Mouse (Mus musculus) layer of hippocampus, adult 9-11 months (tissue): ENCODE results near the gene Mast4.

Experiments used
- DNase-seq: peaks from one replicate; pipeline ENCODE4 v3.0.0; 2022

The Mast4 gene

DNA sequence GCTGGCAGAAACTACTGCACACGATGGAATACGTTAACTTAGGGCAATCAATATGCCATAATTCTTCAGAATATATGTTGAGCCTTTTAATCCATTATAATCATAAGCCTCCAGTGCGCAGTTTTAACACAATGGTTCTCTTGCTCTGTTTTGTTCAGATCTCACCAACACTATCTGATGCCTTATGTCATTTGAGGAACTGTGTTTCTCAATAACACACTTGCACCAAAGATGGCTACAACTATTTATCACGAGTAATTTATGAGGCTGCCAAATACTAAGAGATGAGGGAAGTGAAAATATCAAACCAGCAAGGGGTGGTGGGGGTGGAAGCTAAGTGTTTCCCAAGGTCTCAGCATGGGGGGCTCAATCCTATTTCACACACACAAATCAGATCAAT, 448.1 kb downstream of the Mast4 start:
- DNase-seq, result no peak

DNA sequence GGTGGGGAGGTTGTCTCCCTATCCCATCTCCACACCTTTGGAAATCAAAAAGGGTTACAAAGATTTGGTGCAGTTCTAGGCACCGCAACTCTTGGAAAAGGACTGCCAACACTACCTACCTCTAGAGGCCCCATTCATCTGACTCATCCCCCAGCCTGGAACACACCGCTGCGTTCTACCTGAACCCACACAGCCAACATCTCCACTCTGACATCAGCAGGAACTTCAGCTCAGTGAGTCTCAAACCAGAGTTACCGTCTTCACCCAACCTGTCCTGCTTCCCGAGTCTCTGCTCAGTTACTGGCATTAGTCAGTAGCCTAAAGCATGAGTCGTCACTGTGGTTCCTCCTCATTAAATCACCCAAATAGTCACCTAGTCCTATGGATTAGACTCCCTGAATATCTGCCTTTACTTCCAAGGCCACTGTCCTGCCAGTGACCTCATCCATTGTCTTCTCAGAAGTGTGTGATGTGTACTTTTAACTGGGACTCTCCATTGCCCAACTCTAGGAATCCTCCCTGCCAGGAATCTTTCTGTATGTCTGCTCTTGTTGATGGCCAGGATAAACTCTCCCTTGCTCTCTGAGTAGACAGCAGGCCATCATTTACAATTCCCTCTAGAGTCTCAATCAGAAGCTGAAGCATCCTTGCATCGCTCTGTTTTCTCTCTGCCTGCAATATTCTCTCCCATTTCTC, 453.8 kb downstream of the Mast4 start:
- DNase-seq, result no peak

DNA sequence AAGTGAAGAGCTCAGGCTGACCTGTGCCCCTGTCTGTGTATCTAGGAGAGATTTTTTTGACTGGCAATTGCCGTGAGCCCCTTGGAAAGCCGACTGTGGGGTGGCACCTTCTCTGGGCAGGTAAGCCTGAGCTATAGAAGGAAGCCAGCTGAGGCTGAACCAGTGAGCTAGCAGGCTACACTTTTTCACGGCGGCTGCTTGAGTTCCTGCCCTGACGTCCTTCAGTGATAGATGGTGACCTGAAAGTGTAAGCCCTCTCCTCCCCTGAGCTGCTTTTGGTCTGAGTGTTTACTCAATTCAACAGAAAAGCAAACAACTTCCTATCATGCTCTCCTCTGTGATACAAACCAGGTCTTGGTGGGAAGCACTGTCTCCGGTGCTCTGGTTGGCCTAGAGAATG, 455.7 kb downstream of the Mast4 start:
- DNase-seq, result no peak

DNA sequence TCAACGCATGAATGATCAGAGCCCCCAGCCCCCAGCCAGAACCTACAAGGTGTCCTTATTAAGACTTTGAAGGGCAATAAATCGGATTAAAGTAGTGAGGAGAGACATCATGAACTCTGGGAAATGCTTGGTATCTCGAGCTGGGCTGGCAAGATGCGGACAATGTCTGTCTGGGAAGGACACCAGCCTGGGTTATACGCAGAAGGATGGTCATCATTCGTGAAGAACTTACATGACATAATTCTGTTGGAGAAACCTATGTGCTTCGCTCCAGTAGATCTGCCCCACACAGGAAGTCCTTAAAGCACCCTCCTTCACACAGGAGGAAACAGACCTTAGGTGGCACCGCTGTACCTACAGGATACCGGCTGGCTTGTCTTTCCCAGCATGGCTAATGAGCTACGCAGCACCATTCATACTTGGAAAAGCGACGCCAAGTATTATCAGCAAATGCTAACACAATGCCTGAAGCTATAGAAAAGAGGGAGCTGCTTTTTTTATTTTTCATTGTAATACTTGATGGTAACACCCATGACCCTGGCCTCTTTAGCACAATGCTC, 456.5 kb downstream of the Mast4 start:
- DNase-seq, result no peak

DNA sequence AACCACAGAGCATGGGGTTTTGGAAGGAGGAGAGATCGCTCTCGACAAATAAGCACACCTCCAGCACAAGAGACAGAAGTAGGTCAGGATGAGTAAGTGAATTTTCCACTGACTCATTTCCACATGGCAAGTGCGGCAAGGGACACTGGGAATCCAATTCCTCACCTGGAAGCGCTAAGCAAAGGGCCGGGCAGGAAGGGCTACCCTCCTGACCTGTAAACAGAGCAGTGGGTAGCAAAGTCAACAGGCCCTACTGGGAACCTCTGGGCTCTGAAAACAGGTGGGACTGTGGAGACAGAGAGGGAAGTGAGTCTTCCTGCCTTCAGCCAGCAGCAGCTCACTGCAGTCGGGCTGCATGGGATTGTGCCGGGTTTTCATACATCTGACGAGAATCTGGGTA, 457.1 kb downstream of the Mast4 start:
- DNase-seq, result no peak

DNA sequence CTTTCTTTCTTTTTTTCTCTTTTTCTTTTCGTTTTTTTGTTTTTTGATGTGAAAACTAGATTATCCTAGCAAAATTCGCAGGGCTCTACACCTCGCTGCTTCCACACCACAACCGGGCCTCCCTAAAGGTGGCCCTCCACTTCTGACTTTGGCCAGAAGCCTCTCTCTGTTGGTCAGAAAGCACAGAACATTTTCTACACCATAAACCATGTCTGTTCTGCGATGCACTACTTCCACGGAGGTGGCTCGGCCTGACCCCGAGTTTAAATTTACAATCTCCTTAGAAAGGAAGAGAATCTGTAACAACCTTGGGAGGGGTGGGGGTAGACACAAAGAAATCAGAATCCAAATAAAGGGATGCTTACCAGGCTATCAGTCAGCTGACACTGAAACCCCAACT, 458.8 kb downstream of the Mast4 start:
- no peak for DNase-seq

DNA sequence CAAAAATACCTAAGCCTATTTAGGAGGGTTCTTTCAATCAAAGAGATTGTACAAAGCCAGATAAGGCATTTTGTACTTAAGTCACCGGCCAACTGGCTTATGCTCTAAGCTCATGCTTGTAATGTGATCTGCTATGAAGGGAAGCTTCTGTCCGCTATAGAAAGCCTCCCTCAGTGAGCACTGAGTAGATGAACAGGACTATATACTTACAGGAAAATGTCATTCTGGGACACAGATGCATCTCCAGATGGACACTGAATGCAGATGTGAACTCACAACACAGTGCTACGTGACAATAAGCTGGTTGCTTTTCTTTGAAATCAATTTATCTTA, 459.2 kb downstream of the Mast4 start:
- no peak for DNase-seq

DNA sequence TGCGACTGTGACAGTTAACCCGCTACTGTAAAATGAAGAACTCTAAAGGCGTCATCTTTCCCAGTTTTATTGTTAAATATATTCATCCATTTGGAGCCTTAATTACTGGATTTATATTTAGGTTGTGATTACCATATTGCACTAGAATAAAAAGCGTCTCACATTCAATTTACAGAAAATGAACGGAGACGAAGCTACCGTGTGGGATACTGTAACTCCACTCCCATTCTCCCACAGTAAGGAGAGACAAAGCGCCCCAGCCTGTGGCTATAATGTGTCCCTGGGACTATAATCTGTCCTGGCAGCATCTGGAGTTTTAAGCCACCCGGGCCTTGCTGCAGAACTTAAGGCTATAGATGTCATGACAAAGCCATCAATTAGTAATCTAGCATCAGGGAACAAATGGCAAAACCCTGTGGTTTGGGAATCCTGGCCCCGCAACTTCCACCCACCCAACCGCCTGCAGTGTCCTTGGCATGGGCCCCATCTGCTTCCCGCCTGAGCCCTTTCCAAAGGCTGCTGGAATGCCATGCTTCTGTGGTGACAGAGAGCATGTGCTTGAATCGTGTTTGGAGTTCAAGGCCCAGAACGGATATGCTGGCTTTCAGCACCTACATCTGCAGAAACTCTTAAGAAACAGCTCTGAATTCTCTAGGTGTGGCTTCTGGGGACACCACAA, 459.7 kb downstream of the Mast4 start:
- peak; percentile 65 for DNase-seq

DNA sequence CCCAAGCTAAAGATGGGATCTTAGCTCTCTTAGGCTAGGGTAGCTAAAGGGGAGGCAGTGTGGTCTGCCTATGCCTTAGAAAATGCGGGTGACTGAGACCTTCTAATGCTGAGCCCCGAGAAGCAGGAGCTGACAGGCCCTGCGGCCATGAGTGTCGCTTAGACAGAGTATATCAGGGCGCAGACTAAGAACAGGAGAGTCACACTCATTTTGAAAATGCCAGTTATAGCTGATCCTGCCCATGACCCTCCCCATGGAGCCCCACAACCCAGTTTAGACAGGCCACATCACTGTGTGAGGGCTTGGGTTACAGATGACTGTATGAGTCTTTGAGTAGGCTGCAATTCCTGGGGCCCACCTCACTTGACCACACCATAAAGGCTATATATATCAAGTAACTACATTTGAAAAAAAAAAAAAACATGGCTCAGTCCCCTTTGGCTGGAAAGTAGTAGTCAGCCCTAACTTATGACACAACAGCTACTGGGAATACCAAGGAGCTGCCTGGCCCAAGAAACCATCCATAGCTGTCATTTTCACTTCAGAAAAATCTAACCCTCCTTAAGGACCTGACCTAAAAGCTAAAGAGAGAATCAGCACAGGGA, 460.8 kb downstream of the Mast4 start:
- DNase-seq, result no peak

DNA sequence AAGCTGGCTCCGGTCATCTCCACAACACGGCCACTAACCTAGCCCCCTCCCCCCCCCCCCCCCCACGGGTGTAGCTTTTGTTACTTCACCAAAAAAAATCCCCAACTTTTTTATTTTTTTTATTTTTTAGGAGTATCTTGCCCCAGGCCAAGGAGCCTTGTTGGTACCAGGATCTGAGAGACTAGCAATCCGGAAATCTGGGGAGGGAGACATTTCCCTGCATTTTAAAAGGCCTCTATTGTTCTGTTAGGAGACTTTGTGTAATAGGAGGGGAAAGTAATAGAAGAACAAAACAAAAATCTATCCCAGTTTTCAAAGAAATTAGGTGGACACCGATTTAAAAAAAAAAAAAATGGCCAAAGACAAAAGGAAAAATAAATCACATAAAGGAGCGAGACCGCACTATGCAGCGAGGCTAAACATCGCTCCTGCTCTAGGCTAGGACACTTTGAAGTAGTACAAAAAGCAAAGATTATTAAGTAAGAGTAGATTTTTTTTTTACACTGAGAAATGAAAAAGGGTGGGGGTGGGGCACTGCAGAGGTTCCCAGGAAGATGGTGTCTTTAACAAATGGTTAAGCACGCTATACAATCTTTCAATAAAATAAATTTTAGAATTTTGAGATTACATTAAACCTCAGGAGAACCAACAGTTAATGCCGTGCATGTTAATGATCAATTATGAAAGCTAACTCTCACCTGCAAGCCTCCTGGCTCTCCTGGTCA, 462.8 kb downstream of the Mast4 start:
- no peak for DNase-seq

DNA sequence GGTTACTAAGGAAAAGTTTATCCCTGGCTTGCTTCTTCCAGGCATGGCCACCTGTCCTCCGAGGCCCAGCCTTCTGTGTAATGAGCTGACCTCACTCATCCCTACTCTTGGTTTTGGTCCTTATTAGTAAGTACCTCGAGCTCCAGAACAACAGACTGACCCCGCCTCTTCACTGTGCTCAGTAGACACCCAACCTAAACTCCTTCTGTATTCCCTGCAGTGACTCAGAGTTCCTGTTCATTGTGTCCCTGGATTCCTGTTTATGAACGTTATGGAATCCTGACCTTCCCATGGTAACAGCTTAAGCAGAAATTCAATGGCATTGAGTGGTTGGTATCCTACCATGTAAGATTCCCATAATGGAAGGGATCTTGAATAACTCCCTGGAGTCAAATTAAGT, 464.8 kb downstream of the Mast4 start:
- DNase-seq, result no peak

DNA sequence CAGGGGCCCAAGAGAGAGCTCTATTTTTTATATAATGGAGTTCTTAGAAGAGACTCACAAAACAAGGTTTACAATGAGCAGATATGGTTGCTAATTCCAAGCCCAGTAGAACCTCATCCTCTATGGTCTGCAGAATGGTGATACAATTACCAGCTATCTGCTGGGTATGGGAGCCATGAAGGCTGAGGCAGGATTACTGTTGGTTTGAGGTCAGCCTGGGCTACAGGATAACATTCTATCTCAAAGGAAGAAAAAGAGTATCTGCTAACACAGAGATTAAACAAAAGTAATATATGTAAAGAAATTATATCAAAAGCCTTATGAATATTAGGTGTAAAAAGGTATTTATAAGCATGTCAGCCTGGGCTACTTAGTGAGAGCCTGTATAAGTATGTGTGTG, 467.5 kb downstream of the Mast4 start:
- DNase-seq, result no peak

DNA sequence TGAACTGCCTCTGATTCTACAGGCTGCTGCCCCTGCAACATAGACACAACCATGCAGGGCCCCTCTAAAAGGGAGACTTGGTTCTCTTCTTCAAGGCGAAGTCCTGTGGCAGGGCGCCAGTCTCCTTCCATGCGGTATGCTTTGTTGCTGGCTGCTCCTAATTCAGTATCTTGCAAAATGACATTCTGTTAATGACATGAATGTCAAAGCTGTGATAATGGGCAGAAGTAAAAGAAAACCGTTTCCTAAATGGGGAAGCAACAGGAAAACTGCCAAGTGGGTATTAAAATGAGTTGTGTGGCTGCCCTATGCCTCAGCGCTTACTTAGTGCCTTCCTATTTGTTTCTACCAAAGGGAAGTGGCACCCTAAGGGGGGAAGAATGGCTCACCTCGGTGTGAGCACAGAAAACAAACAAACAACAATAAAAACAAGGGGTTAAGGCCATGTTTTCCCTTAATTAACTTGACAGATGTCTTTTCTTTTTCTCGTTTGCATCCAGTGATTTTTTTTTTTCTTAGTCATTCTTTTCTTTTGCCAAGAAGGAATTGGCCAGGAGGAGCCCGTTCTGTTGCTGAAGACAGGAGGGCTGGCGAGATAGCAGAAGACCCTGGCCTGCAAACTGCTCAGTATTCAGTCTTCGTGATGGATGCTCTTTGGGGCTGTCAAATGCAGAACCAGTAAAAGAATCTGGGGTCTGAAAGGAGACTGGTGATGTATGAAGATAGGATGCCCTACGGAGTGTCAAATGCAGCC, 468.1 kb downstream of the Mast4 start:
- peak; percentile 49 for DNase-seq

DNA sequence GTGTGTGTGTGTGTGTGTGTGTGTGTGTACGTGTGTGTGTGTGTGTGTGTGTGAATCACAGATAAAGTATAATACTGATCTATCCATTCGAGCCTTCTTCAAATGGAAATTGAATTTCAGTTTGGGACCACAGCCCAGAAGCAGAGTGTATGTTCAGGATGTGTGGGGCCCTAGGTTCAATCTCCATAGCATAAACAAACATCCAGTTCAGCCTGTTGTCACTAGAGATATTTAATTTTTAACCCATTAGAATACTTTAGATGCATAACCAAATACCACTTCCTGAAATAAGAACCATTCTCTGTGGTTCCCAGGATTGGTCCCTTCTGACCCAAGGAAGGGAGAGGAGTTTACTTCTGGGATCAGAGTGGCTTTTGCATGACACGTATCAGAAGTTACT, 468.8 kb downstream of the Mast4 start:
- DNase-seq, result no peak

DNA sequence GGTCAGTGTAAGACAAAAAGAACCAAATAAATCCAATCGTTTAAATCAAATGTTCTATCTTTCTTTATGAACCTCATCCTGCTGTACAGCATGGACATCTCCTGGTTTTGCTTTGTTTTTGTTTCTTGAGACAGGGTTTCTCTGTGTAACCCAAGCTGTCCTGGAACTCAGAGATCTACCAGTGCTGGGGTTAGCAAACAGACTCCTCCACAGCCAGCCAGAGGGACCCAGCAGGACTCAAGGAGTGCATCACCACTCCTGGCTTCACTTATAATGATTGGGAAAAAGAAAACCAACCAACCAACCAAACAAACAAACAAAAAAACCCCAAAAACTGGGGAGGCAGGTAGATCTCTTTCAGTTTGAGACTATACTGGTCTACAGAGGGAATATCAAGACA, 469.5 kb downstream of the Mast4 start:
- DNase-seq, result no peak

DNA sequence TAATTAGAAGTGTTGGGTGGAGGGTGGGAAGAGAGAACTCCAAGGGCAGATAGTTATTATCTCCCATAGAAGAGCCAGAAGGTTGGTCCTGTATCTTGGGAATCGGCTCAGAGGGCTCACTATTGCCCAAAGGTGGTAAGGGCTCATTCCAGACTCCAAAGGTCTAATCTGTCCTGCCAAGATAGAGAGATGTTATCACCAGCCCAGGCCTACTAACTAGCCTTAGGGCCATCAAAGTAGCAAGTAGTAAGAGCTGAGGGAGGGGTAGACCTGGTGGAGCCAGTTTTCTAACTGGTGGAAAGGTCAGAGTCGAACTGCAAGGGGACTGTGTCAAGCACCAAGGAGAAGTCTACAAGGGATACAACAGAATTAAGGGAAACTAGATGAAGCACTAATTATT, 470.2 kb downstream of the Mast4 start:
- no peak for DNase-seq

DNA sequence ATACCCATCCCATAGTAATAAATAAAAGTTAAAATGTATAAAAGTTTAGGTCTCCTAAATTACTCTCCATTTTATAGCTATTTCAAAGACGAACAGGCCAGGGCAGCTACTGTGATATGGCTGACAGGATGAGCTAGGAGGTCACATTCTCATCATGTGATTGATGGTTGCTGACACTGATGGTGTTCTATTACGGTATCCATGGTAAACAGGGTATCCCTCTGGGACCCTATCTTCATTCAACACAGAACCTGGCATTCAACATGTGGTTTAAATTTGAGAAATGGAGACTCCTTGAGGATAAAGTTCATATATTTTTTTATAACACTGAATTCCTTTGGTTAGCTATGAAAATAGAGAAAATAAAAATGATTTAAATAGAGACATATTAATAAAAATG, 471.3 kb downstream of the Mast4 start:
- DNase-seq, result no peak

DNA sequence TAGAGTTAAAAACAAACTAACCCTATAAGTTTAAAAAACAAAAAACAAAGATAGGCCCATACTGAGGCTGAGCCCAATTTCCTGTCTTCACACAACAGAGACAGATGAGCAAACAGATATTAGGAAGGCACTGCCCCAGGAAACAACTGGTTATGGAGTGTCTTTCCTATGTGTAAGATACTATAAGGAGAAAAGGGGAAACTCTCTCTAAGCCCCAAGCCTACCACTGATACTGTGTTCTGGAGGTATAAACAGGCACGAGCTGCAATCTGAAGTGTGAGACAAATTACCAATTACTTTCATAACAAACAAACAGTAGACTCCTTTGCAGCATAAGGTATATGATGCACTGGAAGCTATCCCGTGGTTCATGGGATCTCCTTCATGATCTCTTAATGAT, 471.9 kb downstream of the Mast4 start:
- DNase-seq, result no peak

DNA sequence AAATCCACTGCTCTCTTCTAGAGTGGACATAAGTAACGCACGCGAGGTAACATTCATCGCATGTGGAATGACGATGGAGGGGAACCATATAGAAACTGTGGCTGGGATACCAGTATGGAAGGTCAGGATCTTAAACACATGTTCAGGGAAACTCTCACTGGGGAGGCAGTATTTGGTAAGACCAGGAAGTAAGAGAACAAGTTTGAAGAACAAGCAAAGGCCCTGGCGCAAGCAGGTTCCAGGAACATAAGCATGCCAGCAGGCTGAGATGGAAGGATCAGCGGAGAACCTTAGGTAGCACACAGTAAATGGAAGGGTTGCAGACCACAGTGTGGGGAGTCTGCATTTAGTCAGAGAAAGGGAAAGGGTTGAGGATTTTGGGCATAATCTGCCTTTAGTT, 473.6 kb downstream of the Mast4 start:
- DNase-seq, result no peak

DNA sequence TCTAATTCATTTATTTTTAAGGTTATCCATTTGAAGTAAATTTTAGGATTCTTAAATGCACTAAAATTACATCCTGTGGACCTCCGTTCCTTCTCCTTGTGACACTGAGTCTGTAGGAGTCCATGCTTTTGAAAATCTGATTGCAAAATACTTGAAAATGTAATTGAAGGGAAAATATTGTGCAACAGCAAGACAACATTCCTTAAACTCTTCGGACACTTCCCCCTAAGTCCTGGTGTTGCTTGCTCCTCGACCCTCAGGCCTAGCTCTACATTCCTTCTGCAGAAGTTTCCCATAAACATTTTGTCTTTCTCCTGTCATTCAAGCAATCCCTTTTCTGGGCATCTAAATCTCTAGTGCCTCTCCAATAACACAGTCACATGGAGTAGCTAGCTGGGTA, 474.2 kb downstream of the Mast4 start:
- DNase-seq, result no peak

DNA sequence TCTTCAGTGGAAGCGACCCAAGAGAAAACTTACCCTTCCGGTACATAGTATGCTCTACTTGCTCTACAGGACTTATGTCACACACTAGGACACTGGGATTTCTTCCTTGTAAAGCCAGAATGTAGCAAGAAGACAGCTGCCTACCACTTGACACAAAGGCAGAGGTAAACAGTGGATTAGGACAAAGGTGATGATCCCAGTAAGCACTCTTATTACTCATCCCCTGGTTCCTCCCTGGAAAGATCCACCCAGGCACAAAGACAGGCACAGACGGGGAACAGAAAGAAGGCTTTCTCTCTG, 476.8 kb downstream of the Mast4 start:
- no peak for DNase-seq

DNA sequence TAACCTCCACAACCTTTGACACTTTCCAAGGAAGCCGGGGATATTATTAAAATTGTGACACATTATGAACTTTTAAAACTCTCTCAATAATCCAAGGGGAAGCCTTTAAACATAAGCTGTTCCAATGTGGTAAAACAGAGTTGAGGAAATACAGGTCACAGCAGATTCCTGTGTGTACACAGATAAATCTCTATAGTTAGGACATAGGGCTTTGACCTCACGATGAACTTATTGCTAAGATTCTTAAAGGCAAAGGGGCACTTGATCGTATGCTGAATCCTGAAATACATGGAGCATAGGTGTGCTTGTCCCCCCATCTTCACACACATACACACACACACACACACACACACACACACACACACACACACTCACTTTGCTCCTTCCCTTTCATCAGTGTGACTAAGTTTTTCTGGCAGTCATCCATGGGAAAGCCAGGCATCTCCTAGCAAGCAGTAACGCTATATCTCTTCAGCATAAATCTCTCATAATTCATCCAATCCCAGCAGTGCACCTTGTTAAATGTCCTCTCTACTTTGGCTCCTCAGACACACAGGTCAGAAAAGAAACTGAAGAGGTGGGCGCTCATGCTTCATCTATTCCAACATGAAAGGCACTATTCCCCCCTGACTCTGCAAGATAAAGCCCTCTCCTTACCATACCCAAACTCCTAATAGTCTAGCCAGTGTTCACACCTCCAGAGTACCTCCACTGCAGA, 477.3 kb downstream of the Mast4 start:
- DNase-seq, result no peak

DNA sequence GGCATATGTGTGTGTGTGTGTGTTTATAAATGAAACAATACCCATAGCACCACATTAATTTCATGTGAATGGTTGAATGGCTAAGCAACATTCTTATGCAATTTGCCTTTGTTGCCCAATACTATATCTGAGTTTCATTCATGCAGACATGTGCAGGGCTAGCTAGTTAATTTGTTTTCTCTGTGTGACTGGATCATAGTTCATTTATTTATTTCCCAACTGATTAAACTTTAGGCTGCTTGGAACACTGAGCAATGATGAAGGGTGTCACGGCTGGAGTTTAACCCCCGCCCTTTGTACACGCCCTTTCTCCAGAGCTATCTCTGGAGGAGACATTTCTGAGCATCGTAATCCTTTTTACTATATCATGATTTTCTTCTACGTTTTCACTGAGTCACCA, 481.4 kb downstream of the Mast4 start:
- DNase-seq, result no peak
